Mouse (Mus musculus) forebrain, embryonic 15.5 days (tissue): ENCODE results near the gene Pla2g2c. TPM values are rescaled to one million over a fixed set of nuclear protein-coding genes. Genes with fewer than 3 reads are reported as not detected.

ENCODE experiments used
- ATAC-seq: fragments of 200-750 bp; cut with Nextera tagmentation; replicated peaks from 2 replicates; pipeline ENCODE4 v1.8.0; 2017; ENCODE audit warnings: mild to moderate bottlenecking, moderate TSS enrichment, moderate library complexity
- H3K27ac ChIP-seq: fragments of 300-500 bp; sonication (generic); replicated peaks from 2 replicates; pipeline ENCODE4 v1.5.1; 2015; ENCODE audit warnings: mild to moderate bottlenecking, inconsistent platforms
- H3K27me3 ChIP-seq: fragments of 300-500 bp; sonication (generic); 2 replicates; pipeline ENCODE4 v1.6.1; 2015; ENCODE audit warnings: inconsistent platforms
- H3K36me3 ChIP-seq: fragments of 300-500 bp; sonication (generic); 2 replicates; pipeline ENCODE4 v1.6.1; 2015; ENCODE audit warnings: mild to moderate bottlenecking, inconsistent platforms
- H3K4me1 ChIP-seq: fragments of 300-500 bp; sonication (generic); 2 replicates; pipeline ENCODE4 v1.6.1; 2015; ENCODE audit warnings: inconsistent platforms
- H3K4me2 ChIP-seq: fragments of 300-500 bp; sonication (generic); replicated peaks from 2 replicates; pipeline ENCODE4 v1.6.1; 2015; ENCODE audit warnings: mild to moderate bottlenecking, inconsistent platforms
- H3K4me3 ChIP-seq: fragments of 300-500 bp; sonication (generic); 2 replicates; pipeline ENCODE4 v1.5.1; 2015; ENCODE audit warnings: mild to moderate bottlenecking, inconsistent platforms
- H3K9ac ChIP-seq: fragments of 300-500 bp; sonication (generic); replicated peaks from 2 replicates; pipeline ENCODE4 v1.6.1; 2015; ENCODE audit warnings: mild to moderate bottlenecking, inconsistent platforms
- H3K9me3 ChIP-seq: fragments of 300-500 bp; sonication (generic); 2 replicates; pipeline ENCODE4 v1.6.1; 2016; ENCODE audit warnings: inconsistent platforms
- WGBS: fragments of 180-500 bp; shearing (Covaris S2); methylation state at CpG from one replicate; pipeline ENCODE4 v1.1.7; 2015; ENCODE audit warnings: mixed read lengths; 5-methylcytosine and 5-hydroxymethylcytosine counted together
- polyA plus RNA-seq: library from polyadenylated mRNA; unstranded; fragments of >200 nt; fragmentation: Nextera tagmentation; extraction: Ambion mirVana; gene quantifications from 2 replicates; pipeline ENCODE4 v1.2.1, GENCODE M21; 2015

Pla2g2c gene
- polyA plus RNA-seq, 1 experiment from 2014 or later, result 0.34 TPM

- Histone ChIP-seq H3K4me2 (no peak overlapping the region), H3K9ac (no peak overlapping the region), H3K4me1 (no peaks in the 10 kb centered on the region), H3K36me3 (no peaks in the 10 kb centered on the region), H3K4me3 (no peak overlapping the region), H3K27me3 (no peaks in the 10 kb centered on the region), H3K27ac (no peak overlapping the region), H3K9me3 (no peaks in the 10 kb centered on the region)
- 81% methylated on average over 4 of the region's 4 CpGs for WGBS
- no peak for ATAC-seq
These were observed 63.8 kb downstream of the Pla2g2c start for GRCm38 (mm10) chr4:138788381-138788780.

- ATAC-seq, result no peak
- Histone ChIP-seq H3K27me3 (no peaks in the 10 kb centered on the region), H3K4me1 (no peaks in the 10 kb centered on the region), H3K9me3 (no peaks in the 10 kb centered on the region), H3K4me3 (no peak overlapping the region), H3K27ac (no peak overlapping the region), H3K9ac (no peak overlapping the region), H3K36me3 (no peaks in the 10 kb centered on the region), H3K4me2 (no peak overlapping the region)
- 66% methylated on average over 6 of the region's 6 CpGs for WGBS
These were observed 66.9 kb downstream of the Pla2g2c start for GRCm38 (mm10) chr4:138791452-138791851.

GRCm38 (mm10) chr4:138792599-138792998 is 68.0 kb downstream of the Pla2g2c start:
- Histone ChIP-seq H3K36me3 (no peaks in the 10 kb centered on the region), H3K4me3 (no peak overlapping the region), H3K9ac (no peak overlapping the region), H3K4me2 (no peak overlapping the region), H3K27me3 (no peaks in the 10 kb centered on the region), H3K9me3 (no peaks in the 10 kb centered on the region), H3K27ac (no peak overlapping the region), H3K4me1 (no peaks in the 10 kb centered on the region)
- 64% methylated on average over 9 of the region's 9 CpGs for WGBS
- no peak for ATAC-seq

- no peak overlapping the region for H3K9ac ChIP-seq
- no peaks in the 10 kb centered on the region for H3K36me3 ChIP-seq
- H3K4me3 ChIP-seq, result no peak overlapping the region
- H3K27me3 ChIP-seq, result no peaks in the 10 kb centered on the region
- no peaks in the 10 kb centered on the region for H3K4me1 ChIP-seq
- no peak overlapping the region for H3K4me2 ChIP-seq
- WGBS, result 60% methylated on average over 2 of the region's 2 CpGs
- H3K27ac ChIP-seq, result no peak overlapping the region
- H3K9me3 ChIP-seq, result no peaks in the 10 kb centered on the region
- ATAC-seq, result no peak
These were observed 68.7 kb downstream of the Pla2g2c start for GRCm38 (mm10) chr4:138793276-138793675.

- Histone ChIP-seq H3K27me3 (no peaks in the 10 kb centered on the region), H3K27ac (no peak overlapping the region), H3K4me3 (no peak overlapping the region), H3K9me3 (no peaks in the 10 kb centered on the region), H3K4me1 (no peaks in the 10 kb centered on the region), H3K36me3 (no peaks in the 10 kb centered on the region), H3K9ac (no peak overlapping the region), H3K4me2 (no peak overlapping the region)
- WGBS, result 91% methylated on average over 6 of the region's 6 CpGs
- no peak for ATAC-seq
These were observed 69.8 kb downstream of the Pla2g2c start for GRCm38 (mm10) chr4:138794344-138794743.

Other genes starting within 250 kb of the Pla2g2c start
- gene Vwa5b1, start 88.9 kb upstream of the Pla2g2c start, polyA plus RNA-seq, result 0.74 and 1.2 TPM in 2 replicates
- 2.0 and 3.2 TPM in 2 replicates for gene Ubxn10, start 12.4 kb downstream of the Pla2g2c start, polyA plus RNA-seq
- gene Pla2g2f, start 32.8 kb downstream of the Pla2g2c start, polyA plus RNA-seq, result 0.08 TPM in 1 of 2 replicates, not detected in the other
- gene Pla2g2d, start 50.9 kb downstream of the Pla2g2c start, polyA plus RNA-seq, result not detected in 2 replicates
- 0.45 and 0.76 TPM in 2 replicates for gene Pla2g5, start 138.7 kb downstream of the Pla2g2c start, polyA plus RNA-seq
- not detected in 2 replicates for gene Gm13030, start 149.2 kb downstream of the Pla2g2c start, polyA plus RNA-seq
- not detected in 2 replicates for gene Pla2g2e, start 153.2 kb downstream of the Pla2g2c start, polyA plus RNA-seq
- 2.7 and 3.4 TPM in 2 replicates for gene Otud3, start 189.2 kb downstream of the Pla2g2c start, polyA plus RNA-seq
- gene Rnf186, start 242.3 kb downstream of the Pla2g2c start, polyA plus RNA-seq, result not detected in 2 replicates
- 0.98 and 1.1 TPM in 2 replicates for gene Tmco4, start 248.1 kb downstream of the Pla2g2c start, polyA plus RNA-seq